Mouse (Mus musculus): ENCODE data around the gene Tardbp. TPM values are rescaled to one million over a fixed set of nuclear protein-coding genes. Genes with fewer than 3 reads are reported as not detected.

Gene Tardbp
- polyA plus RNA-seq, 1 experiment from 2014 or later, result 110 TPM

DNA sequence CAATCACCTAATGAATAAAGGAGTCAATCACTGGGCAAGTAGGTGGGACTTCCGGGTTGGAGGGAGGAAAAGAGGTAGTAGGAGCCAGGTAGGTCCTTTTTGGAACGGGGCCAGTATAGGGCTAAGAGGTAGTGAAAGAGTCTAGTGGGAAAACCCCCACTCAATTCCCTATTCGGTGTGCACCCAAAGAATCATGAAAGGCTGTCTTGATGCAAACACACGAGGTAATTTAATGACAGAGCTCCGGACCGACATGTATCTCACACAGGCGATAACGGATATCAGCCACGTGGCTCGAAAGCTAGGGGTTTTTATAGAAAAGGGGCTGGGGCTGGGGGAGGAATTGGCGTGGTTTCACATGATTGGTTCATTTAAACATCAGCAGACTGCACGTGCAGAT, 28.0 kb downstream of the Tardbp start:
- Histone ChIP-seq H3K9me3 (replicated peaks; ENCODE audit: control insufficient read depth, low read length) (no peaks in the 10 kb centered on the region), H3K4me3 (ENCODE audit: low read depth, low read length) (no peak overlapping the region), H3K27me3 (ENCODE audit: control insufficient read depth, insufficient read depth, low read depth, low read length) (no peaks in the 10 kb centered on the region), H3K9ac (ENCODE audit: low read depth, low read length) (no peak overlapping the region), H3K36me3 (ENCODE audit: control insufficient read depth, insufficient read depth) (peaks cover 22% of the 10 kb centered on the region), H3K4me1 (ENCODE audit: control insufficient read depth, low read depth, low read length) (peaks cover 8% of the 10 kb centered on the region), H3K27ac (ENCODE audit: low read length) (no peak overlapping the region), H3K4me2 (ENCODE audit: low read depth, low read length) (no peak overlapping the region)
- ATAC-seq (ENCODE audit: low read depth), result no peak
- WGBS (ENCODE audit: insufficient replicate concordance), result 83% methylated on average over 12 of the region's 12 CpGs

DNA sequence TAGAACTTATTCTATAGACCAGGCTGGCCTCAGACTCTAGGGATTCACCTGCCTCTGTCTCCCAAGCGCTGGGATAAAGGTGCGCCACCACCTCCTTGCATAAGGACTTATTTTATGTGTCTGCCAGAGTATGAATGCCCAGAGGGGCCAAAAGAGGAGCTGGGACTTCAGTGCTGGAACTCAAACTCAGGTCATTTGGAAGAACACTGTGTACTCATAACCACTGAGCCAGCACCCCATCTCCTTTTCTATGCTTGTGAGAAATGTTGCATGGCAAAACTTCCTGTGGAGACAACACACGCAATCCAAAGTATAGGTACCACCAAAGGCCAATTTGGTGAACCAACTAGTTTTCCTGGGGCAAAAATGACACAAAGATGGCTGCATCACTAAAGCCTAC, 30.1 kb downstream of the Tardbp start:
- no peak overlapping the region for H3K27ac ChIP-seq (ENCODE audit: low read length)
- H3K4me2 ChIP-seq (ENCODE audit: low read depth, low read length), result no peak overlapping the region
- no peak for ATAC-seq (ENCODE audit: low read depth)
- no peaks in the 10 kb centered on the region for H3K9me3 ChIP-seq (replicated peaks; ENCODE audit: control insufficient read depth, low read length)
- no peak overlapping the region for H3K9ac ChIP-seq (ENCODE audit: low read depth, low read length)
- 86% methylated on average over 3 of the region's 3 CpGs for WGBS (ENCODE audit: insufficient replicate concordance)
- H3K27me3 ChIP-seq (ENCODE audit: control insufficient read depth, insufficient read depth, low read depth, low read length), result no peaks in the 10 kb centered on the region
- H3K4me1 ChIP-seq (ENCODE audit: control insufficient read depth, low read depth, low read length), result peaks cover 17% of the 10 kb centered on the region
- H3K36me3 ChIP-seq (ENCODE audit: control insufficient read depth, insufficient read depth), result peaks cover 29% of the 10 kb centered on the region
- H3K4me3 ChIP-seq (ENCODE audit: low read depth, low read length), result no peak overlapping the region

DNA sequence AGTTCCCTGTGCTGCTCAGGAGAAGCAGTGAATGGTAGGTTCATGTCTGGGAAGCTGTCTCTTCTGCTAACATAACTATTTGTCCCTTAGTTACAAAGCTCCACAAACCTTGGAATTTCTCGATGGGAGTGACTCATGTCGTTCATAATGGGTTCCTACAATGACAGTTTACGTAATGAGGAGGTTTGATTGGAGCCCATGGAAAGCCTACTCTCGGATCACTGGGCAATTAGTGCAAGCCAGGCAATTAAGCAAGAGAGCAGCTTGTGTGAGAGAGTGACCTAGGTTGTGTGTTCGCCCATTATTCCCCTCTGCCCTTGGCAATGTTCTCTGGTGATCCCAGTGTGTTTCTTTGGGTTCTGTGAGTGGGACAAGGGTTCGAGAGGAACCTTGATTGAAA, 30.9 kb downstream of the Tardbp start:
- Histone ChIP-seq H3K36me3 (ENCODE audit: control insufficient read depth, insufficient read depth) (peaks cover 29% of the 10 kb centered on the region), H3K4me1 (ENCODE audit: control insufficient read depth, low read depth, low read length) (peaks cover 16% of the 10 kb centered on the region), H3K4me3 (ENCODE audit: low read depth, low read length) (no peak overlapping the region), H3K9ac (ENCODE audit: low read depth, low read length) (no peak overlapping the region), H3K4me2 (ENCODE audit: low read depth, low read length) (no peak overlapping the region), H3K27me3 (ENCODE audit: control insufficient read depth, insufficient read depth, low read depth, low read length) (no peaks in the 10 kb centered on the region), H3K27ac (ENCODE audit: low read length) (no peak overlapping the region), H3K9me3 (replicated peaks; ENCODE audit: control insufficient read depth, low read length) (no peaks in the 10 kb centered on the region)
- ATAC-seq (ENCODE audit: low read depth), result no peak
- WGBS (ENCODE audit: insufficient replicate concordance), result 76% methylated on average over 6 of the region's 6 CpGs

DNA sequence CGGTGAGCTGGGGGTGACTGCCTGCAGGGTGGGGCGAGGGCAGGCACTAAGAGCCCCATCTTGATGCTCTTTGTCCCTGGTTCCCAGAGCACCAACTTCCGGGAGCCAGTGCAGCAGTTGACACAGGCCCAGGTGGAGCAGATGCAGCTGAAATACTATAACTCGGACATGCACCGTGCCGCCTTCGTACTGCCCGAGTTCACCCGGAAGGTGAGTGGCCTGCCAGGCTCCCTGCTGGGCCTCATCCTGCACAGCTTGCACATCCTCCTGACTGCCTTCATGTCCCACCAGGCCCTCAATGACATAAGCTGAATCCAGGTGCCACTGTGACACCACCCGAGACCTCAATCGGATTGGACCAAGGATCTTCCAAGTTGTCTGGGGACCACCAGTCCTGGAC, 32.8 kb downstream of the Tardbp start:
- no peaks in the 10 kb centered on the region for H3K27me3 ChIP-seq (ENCODE audit: control insufficient read depth, insufficient read depth, low read depth, low read length)
- whole genome bisulfite sequencing (ENCODE audit: insufficient replicate concordance), result 89% methylated on average over 11 of the region's 11 CpGs
- H3K4me2 ChIP-seq (ENCODE audit: low read depth, low read length), result no peak overlapping the region
- ATAC-seq (ENCODE audit: low read depth), result no peak
- no peak overlapping the region for H3K9ac ChIP-seq (ENCODE audit: low read depth, low read length)
- no peak overlapping the region for H3K4me3 ChIP-seq (ENCODE audit: low read depth, low read length)
- H3K9me3 ChIP-seq (replicated peaks; ENCODE audit: control insufficient read depth, low read length), result no peaks in the 10 kb centered on the region
- H3K36me3 ChIP-seq (ENCODE audit: control insufficient read depth, insufficient read depth), result peaks cover 29% of the 10 kb centered on the region
- peaks cover 19% of the 10 kb centered on the region for H3K4me1 ChIP-seq (ENCODE audit: control insufficient read depth, low read depth, low read length)
- no peak overlapping the region for H3K27ac ChIP-seq (ENCODE audit: low read length)

DNA sequence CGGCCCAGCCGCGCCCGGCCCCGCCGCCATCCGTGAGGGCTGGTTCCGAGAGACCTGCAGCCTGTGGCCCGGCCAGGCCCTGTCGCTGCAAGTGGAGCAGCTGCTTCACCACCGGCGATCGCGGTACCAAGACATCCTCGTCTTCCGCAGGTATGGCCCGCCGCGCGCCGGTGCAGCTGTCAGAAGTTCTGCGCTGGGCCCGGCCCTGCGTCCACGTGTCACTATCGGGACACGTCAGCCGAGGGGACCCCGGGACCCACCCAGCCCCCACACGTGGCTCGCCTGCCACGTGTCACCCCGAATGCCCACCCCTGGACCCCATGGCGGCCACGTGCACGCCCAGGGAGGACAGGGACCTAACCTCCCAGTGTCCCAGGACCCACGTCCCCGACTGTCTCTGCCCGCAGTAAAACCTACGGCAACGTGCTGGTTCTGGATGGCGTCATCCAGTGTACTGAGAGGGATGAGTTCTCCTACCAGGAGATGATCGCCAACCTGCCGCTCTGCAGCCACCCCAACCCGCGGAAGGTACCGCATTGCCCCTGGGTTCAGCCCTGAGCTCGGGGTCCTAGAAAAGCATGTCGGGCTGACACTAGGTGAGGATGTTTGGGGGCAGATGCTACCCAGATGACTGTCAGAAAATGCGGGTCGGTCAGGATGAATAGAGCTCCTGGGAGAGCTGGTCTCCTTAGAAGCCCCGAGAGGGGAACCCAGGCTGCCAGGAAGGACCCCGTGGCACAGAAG, 35.0 kb downstream of the Tardbp start:
- Histone ChIP-seq H3K9me3 (replicated peaks; ENCODE audit: control insufficient read depth, low read length) (no peaks in the 10 kb centered on the region), H3K27ac (ENCODE audit: low read length) (0 out of 2 replicates have a peak overlapping the region, but pooled peaks have one; percentile 12), H3K4me1 (ENCODE audit: control insufficient read depth, low read depth, low read length) (peaks cover 19% of the 10 kb centered on the region), H3K4me3 (ENCODE audit: low read depth, low read length) (peak overlapping the region; percentile 83), H3K9ac (ENCODE audit: low read depth, low read length) (peak overlapping the region; percentile 75), H3K27me3 (ENCODE audit: control insufficient read depth, insufficient read depth, low read depth, low read length) (no peaks in the 10 kb centered on the region), H3K36me3 (ENCODE audit: control insufficient read depth, insufficient read depth) (peaks cover 27% of the 10 kb centered on the region), H3K4me2 (ENCODE audit: low read depth, low read length) (peak overlapping the region; percentile 93)
- ATAC-seq (ENCODE audit: low read depth), result peak; percentile 25
- under 1% methylated on average over 53 of the region's 53 CpGs for WGBS (ENCODE audit: insufficient replicate concordance)

DNA sequence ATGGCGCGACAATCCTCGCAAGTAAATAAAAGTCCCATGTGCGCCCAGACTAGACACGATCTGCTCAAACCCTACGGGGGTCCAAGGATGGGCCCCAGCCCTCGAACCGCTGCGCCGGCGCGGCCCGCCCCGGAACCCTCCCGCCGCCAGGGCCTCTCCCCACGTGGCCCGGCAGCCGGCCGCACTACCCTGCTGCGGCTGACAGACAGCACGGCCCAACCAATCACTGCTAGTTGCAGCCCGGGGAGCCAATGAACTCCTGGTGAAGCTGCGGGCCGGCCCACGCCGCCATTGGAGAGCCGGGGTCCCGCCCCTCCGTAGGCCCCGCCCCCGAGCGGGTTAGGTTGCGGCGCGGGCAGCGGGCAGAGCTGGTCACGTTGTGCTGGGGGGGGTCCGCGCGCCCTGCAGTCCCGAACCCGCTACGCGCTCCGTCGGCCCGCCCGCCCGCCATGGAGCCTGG, 35.6 kb downstream of the Tardbp start, which contains the start of gene Srm:
Gene Srm (plus strand): TSS at position 333 of the 460 bp plus-strand sequence.
- Histone ChIP-seq H3K27ac (ENCODE audit: low read length) (0 out of 2 replicates have a peak within 1 kb of the TSS, but pooled peaks have one; percentile 12), H3K4me1 (ENCODE audit: control insufficient read depth, low read depth, low read length) (peaks cover 19% of the 10 kb centered on the region), H3K9me3 (replicated peaks; ENCODE audit: control insufficient read depth, low read length) (no peaks in the 10 kb centered on the region), H3K36me3 (ENCODE audit: control insufficient read depth, insufficient read depth) (peaks cover 21% of the 10 kb centered on the region), H3K9ac (ENCODE audit: low read depth, low read length) (peak within 1 kb of the TSS; percentile 75), H3K4me2 (ENCODE audit: low read depth, low read length) (peak within 1 kb of the TSS; percentile 93), H3K4me3 (ENCODE audit: low read depth, low read length) (peak within 1 kb of the TSS; percentile 83), H3K27me3 (ENCODE audit: control insufficient read depth, insufficient read depth, low read depth, low read length) (no peaks in the 10 kb centered on the region)
- WGBS (ENCODE audit: insufficient replicate concordance), result under 1% methylated on average over 49 of the region's 50 CpGs
- peak; percentile 99 for ATAC-seq (ENCODE audit: low read depth)

DNA sequence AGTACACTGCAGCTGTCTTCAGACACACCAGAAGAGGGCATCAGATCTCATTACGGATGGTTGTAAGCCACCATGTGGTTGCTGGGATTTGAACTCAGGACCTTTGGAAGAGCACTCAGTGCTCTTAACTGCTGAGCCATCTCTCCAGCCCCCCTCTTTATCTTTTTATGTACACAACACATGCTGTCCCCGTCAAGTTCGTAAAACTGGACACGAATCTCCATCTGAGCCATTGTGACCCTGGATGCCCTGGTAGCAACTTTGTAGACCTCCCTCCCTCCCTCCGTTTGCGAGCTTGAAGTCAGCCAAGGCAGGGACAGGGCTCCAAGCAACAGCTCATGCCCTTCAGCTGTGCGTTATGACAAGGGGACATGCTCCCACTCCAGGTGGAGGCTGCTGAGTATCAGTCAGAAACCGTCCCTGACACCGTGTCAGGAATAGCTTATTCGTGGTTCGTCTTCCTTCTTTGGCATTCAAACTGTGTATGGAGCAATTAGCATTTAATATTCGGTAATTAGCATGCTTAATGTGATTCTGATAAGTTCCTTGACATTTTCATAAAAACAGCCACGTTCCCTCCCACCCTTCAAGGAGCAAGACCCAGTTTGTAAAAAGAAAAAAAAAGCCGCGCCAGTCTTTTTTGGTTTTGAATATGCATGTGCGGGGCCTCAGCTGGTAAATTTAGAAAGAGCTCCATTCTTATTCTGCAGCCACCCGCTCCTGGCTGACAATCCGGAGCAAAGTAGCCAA, 36.2 kb downstream of the Tardbp start:
- Histone ChIP-seq H3K4me3 (ENCODE audit: low read depth, low read length) (peak overlapping the region; percentile 83), H3K9me3 (replicated peaks; ENCODE audit: control insufficient read depth, low read length) (no peaks in the 10 kb centered on the region), H3K36me3 (ENCODE audit: control insufficient read depth, insufficient read depth) (peaks cover 19% of the 10 kb centered on the region), H3K4me1 (ENCODE audit: control insufficient read depth, low read depth, low read length) (peaks cover 19% of the 10 kb centered on the region), H3K4me2 (ENCODE audit: low read depth, low read length) (peak overlapping the region; percentile 93), H3K27ac (ENCODE audit: low read length) (no peak overlapping the region), H3K9ac (ENCODE audit: low read depth, low read length) (peak overlapping the region; percentile 2; the same call in 1 of the 2 replicates), H3K27me3 (ENCODE audit: control insufficient read depth, insufficient read depth, low read depth, low read length) (no peaks in the 10 kb centered on the region)
- no peak for ATAC-seq (ENCODE audit: low read depth)
- 4% methylated on average over 18 of the region's 18 CpGs for WGBS (ENCODE audit: insufficient replicate concordance)

GRCm38 (mm10) chr4:148589565-148589964, 37.3 kb downstream of the Tardbp start:
- WGBS (ENCODE audit: insufficient replicate concordance), result 68% methylated on average over 7 of the region's 8 CpGs
- Histone ChIP-seq H3K4me3 (ENCODE audit: low read depth, low read length) (no peak overlapping the region), H3K4me1 (ENCODE audit: control insufficient read depth, low read depth, low read length) (peaks cover 19% of the 10 kb centered on the region), H3K27ac (ENCODE audit: low read length) (no peak overlapping the region), H3K36me3 (ENCODE audit: control insufficient read depth, insufficient read depth) (peaks cover 10% of the 10 kb centered on the region), H3K9ac (ENCODE audit: low read depth, low read length) (no peak overlapping the region), H3K27me3 (ENCODE audit: control insufficient read depth, insufficient read depth, low read depth, low read length) (no peaks in the 10 kb centered on the region), H3K9me3 (replicated peaks; ENCODE audit: control insufficient read depth, low read length) (no peaks in the 10 kb centered on the region), H3K4me2 (ENCODE audit: low read depth, low read length) (no peak overlapping the region)
- no peak for ATAC-seq (ENCODE audit: low read depth)

GRCm38 (mm10) chr4:148588793-148589192, 38.0 kb downstream of the Tardbp start:
- no peaks in the 10 kb centered on the region for H3K9me3 ChIP-seq (replicated peaks; ENCODE audit: control insufficient read depth, low read length)
- no peak overlapping the region for H3K9ac ChIP-seq (ENCODE audit: low read depth, low read length)
- no peak overlapping the region for H3K4me3 ChIP-seq (ENCODE audit: low read depth, low read length)
- peaks cover 6% of the 10 kb centered on the region; the same call in 1 of the 2 replicates for H3K36me3 ChIP-seq (ENCODE audit: control insufficient read depth, insufficient read depth)
- no peaks in the 10 kb centered on the region for H3K27me3 ChIP-seq (ENCODE audit: control insufficient read depth, insufficient read depth, low read depth, low read length)
- no peak overlapping the region for H3K4me2 ChIP-seq (ENCODE audit: low read depth, low read length)
- 53% methylated on average over 9 of the region's 9 CpGs for WGBS (ENCODE audit: insufficient replicate concordance)
- ATAC-seq (ENCODE audit: low read depth), result no peak
- no peak overlapping the region for H3K27ac ChIP-seq (ENCODE audit: low read length)
- H3K4me1 ChIP-seq (ENCODE audit: control insufficient read depth, low read depth, low read length), result peaks cover 19% of the 10 kb centered on the region
